Mouse (Mus musculus) midbrain, postnatal 0 days (tissue): ENCODE measurements at regions not wholly inside any gene's neighbourhood (a gene's known extent, or its start where the extent isn't known, plus 50 kb on each side); places are given as distances from the start of the nearest gene placed in this dataset.

ENCODE experiments used
- ATAC-seq: fragments of 200-750 bp; cut with Nextera tagmentation; 2 replicates; pipeline ENCODE4 v1.8.0; 2017; ENCODE audit warnings: moderate number of reproducible peaks, mild to moderate bottlenecking, moderate TSS enrichment, moderate library complexity; ENCODE audit not compliant: low FRiP score
- DNase-seq: peaks from one replicate; pipeline ENCODE4 v3.0.0-alpha.2; 2015; ENCODE audit warnings: low spot score
- H3K27ac ChIP-seq: fragments of 300-500 bp; sonication (generic); 2 replicates; pipeline ENCODE4 v1.5.1; 2014; ENCODE audit warnings: low read depth, mild to moderate bottlenecking, low read length, mixed read lengths
- H3K27me3 ChIP-seq: fragments of 300-500 bp; sonication (generic); 2 replicates; pipeline ENCODE4 v1.6.1; 2014; ENCODE audit warnings: low read length, control low read depth, mixed read lengths; ENCODE audit not compliant: insufficient read depth
- H3K36me3 ChIP-seq: fragments of 300-500 bp; sonication (generic); 2 replicates; pipeline ENCODE4 v1.6.1; 2014; ENCODE audit warnings: low read length, control low read depth, mixed read lengths; ENCODE audit not compliant: insufficient read depth
- H3K4me1 ChIP-seq: fragments of 300-500 bp; sonication (generic); 2 replicates; pipeline ENCODE4 v1.6.1; 2014; ENCODE audit warnings: mild to moderate bottlenecking, control low read depth, antibody characterized with exemption, low read length, mixed read lengths; ENCODE audit not compliant: insufficient read depth
- H3K4me2 ChIP-seq: fragments of 300-500 bp; sonication (generic); 2 replicates; pipeline ENCODE4 v1.6.1; 2014; ENCODE audit warnings: low read depth, mild to moderate bottlenecking, low read length, mixed read lengths; ENCODE audit not compliant: poor library complexity, severe bottlenecking
- H3K4me3 ChIP-seq: fragments of 300-500 bp; sonication (generic); 2 replicates; pipeline ENCODE4 v1.5.1; 2014; ENCODE audit warnings: low read depth, mild to moderate bottlenecking, low read length, moderate library complexity
- H3K9ac ChIP-seq: fragments of 300-500 bp; sonication (generic); replicated peaks from 2 replicates; pipeline ENCODE4 v1.6.1; 2014; ENCODE audit warnings: mild to moderate bottlenecking, low read length, moderate library complexity, mixed read lengths; ENCODE audit not compliant: poor library complexity, severe bottlenecking
- H3K9me3 ChIP-seq: fragments of 300-500 bp; sonication (generic); 2 replicates; pipeline ENCODE4 v1.6.1; 2016; ENCODE audit warnings: low read length, control low read depth
- CTCF ChIP-seq: IDR thresholded peaks from 2 replicates; pipeline ENCODE4 v1.5.1; 2016; ENCODE audit warnings: antibody characterized with exemption, mild to moderate bottlenecking
- WGBS: fragments of 180-500 bp; shearing (Covaris S2); extraction: QIAGEN DNeasy Blood & Tissue Kit; methylation state at CpG from one replicate; pipeline ENCODE4 v1.1.7; 2014; 5-methylcytosine and 5-hydroxymethylcytosine counted together

DNA sequence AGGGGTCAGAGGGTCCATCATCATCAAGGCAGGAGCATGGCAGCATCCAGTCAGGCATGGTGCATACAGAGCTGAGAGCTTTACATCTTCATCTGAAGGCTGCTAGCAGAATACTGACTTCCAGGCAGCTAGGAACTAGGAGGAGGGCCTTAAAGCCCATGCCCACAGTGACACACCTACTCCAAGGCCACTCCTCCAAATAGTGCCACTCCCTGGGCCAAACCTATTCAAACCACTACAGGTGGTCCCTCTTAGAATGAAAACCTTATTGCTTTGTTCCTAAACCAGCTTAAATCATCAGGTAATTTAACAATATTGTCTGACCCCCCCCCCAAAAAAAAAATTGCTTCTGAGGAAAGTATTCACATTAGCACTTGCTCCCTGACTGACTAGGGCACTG is 190.3 kb downstream of the Zfp326 start:
- Histone ChIP-seq H3K36me3 (no peaks in the 10 kb centered on the region), H3K27me3 (no peaks in the 10 kb centered on the region), H3K9ac (no peak overlapping the region), H3K27ac (no peak overlapping the region), H3K9me3 (peaks cover 8% of the 10 kb centered on the region; the same call in 1 of the 2 replicates), H3K4me3 (no peak overlapping the region), H3K4me1 (no peaks in the 10 kb centered on the region), H3K4me2 (no peak overlapping the region)
- no peak for TF ChIP-seq CTCF
- ATAC-seq (no peak), DNase-seq (no peak)

DNA sequence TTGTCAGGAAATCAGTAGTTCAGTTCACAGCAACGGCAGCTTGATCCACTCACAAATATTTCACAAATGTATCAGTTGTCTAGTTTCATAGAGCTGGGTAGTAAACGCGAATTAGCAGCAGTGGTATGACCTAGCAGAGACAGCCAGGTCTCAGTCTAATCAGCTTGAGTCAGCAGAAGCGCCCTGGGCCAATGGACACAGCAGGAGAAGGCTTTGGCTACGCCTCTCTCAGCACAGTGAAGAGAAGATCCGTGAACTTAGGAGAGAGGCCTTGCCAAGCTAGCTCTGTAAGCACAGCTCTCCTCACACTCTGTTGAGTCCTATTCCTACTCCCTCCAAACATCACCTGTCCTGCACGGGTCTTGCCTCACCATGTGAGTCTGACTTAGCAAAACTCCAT is 188.0 kb downstream of the Zfp326 start:
- WGBS: 90% methylated on average over 7 of the region's 7 CpGs
- Histone ChIP-seq H3K36me3 (no peaks in the 10 kb centered on the region), H3K9me3 (peaks cover 8% of the 10 kb centered on the region; the same call in 1 of the 2 replicates), H3K27ac (no peak overlapping the region), H3K4me1 (no peaks in the 10 kb centered on the region), H3K27me3 (no peaks in the 10 kb centered on the region), H3K4me3 (no peak overlapping the region), H3K4me2 (no peak overlapping the region), H3K9ac (no peak overlapping the region)
- TF ChIP-seq CTCF: no peak
- ATAC-seq (no peak), DNase-seq (no peak)

DNA sequence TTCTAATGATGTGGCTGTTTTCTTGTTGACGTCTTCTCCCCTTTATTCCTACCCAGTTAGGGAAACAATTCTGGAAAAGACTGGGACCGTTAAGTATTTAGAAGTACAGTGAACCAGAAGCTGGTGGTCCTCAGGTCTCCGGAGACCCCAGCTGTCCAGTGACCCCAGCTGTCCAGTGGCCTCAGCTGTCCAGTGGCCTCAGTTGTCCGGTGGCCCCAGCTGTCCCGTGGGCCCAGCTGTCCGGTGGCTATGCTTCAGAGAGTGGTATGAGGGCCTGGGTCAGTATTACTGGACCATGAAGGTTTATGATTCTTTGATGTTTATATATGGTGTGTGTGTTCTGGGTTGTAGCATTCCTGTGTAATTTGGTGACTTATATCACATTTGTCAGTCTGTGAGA is 186.6 kb downstream of the Zfp326 start:
- Histone ChIP-seq H3K4me3 (no peak overlapping the region), H3K9me3 (peaks cover 8% of the 10 kb centered on the region; the same call in 1 of the 2 replicates), H3K9ac (no peak overlapping the region), H3K36me3 (no peaks in the 10 kb centered on the region), H3K27me3 (no peaks in the 10 kb centered on the region), H3K4me2 (no peak overlapping the region), H3K27ac (no peak overlapping the region), H3K4me1 (no peaks in the 10 kb centered on the region)
- 90% methylated on average over 6 of the region's 6 CpGs for WGBS
- no peak for DNase-seq
- no peak for TF ChIP-seq CTCF
- ATAC-seq: no peak

DNA sequence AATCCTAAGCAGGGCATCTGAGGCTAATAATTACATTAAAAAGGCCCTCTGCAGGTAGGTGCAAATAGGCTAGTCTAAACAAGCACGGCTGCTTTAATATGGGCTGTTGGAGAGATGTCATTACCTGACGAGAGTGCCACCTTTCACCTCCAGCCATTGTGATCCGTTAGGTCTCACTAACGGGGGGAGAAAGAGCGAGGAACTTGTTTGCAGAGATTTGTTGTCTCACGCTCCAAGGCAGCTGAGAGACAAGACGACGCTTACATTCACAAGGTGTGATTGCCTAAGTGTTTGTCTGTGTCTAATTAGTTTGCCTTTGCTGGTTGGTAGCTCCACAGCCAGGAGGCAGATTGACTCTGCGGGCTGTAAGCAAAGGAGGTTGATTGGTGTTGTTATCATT is 180.3 kb downstream of the Zfp326 start:
- Histone ChIP-seq H3K9ac (no peak overlapping the region), H3K4me1 (no peaks in the 10 kb centered on the region), H3K9me3 (no peaks in the 10 kb centered on the region), H3K27ac (no peak overlapping the region), H3K36me3 (no peaks in the 10 kb centered on the region), H3K4me2 (no peak overlapping the region), H3K4me3 (no peak overlapping the region), H3K27me3 (no peaks in the 10 kb centered on the region)
- no peak for DNase-seq
- 55% methylated on average over 9 of the region's 9 CpGs for WGBS
- no peak for TF ChIP-seq CTCF
- ATAC-seq: no peak

DNA sequence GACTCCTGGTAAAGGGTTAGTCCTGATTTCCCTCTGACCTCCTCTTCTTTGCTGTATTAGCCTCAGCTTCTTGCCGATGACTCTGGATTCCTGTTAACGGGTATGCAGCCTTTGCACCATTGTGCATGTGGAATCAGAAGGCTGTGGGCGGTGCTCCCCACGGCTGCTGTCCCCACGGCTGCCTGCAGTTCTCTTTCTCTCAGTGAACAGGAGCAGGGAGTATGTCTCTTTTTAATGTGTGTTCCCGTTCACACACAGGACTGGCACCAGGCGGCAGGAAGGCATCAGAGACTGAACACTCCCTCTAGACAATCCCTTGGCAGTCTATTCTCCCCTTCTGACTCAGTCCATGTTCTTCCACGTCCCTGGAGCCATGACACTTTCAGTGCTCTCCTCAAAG is 178.9 kb downstream of the Zfp326 start:
- Histone ChIP-seq H3K27ac (no peak overlapping the region), H3K36me3 (no peaks in the 10 kb centered on the region), H3K9ac (no peak overlapping the region), H3K4me1 (no peaks in the 10 kb centered on the region), H3K4me3 (no peak overlapping the region), H3K4me2 (no peak overlapping the region), H3K9me3 (no peaks in the 10 kb centered on the region), H3K27me3 (no peaks in the 10 kb centered on the region)
- no peak for TF ChIP-seq CTCF
- 36% methylated on average over 8 of the region's 8 CpGs for WGBS
- no peak for DNase-seq
- no peak for ATAC-seq

DNA sequence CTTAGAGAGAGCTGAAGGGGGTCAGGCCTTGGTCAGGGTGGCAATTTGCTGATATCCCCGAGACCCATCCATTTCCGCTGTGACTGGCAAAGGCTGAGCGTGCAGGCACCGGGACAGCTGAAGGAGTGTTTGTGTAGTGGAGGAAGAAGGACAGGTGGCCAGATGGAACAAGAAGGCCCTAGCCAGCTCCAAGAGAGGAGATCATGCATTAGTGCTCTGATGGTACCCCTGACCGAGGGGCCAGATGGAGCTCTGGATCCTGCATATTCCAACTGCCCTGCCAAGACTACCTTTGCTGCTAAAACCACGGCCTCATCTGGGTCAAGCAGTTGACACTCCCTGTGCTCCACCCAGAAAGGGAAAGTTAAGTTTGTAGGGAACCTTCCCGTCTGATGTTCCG is 174.7 kb downstream of the Zfp326 start:
- no peaks in the 10 kb centered on the region for H3K36me3 ChIP-seq
- no peaks in the 10 kb centered on the region for H3K9me3 ChIP-seq
- TF ChIP-seq CTCF: no peak
- WGBS: 94% methylated on average over 8 of the region's 8 CpGs
- DNase-seq (no peak), ATAC-seq (no peak)
- H3K4me2 ChIP-seq: no peak overlapping the region
- H3K9ac ChIP-seq: no peak overlapping the region
- no peak overlapping the region for H3K4me3 ChIP-seq
- no peaks in the 10 kb centered on the region for H3K4me1 ChIP-seq
- no peaks in the 10 kb centered on the region for H3K27me3 ChIP-seq
- H3K27ac ChIP-seq: no peak overlapping the region
